Mouse (Mus musculus) stomach, embryonic 16.5 days (tissue): Measurements from ENCODE around the gene Olr1. TPM values are rescaled to one million over a fixed set of nuclear protein-coding genes. Genes with fewer than 3 reads are reported as not detected.
A peak's percentile ranks its signal among the peaks of the same experiment; 100 is the strongest.
"Not testable (repeated sequence)": the region's sequence is repeated elsewhere in the genome, so short reads cannot be mapped to it uniquely, and the experiment has no call there.

ENCODE experiments used
- ATAC-seq: fragments of 200-750 bp; cut with Nextera tagmentation; 2 replicates; pipeline ENCODE4 v1.8.0; 2017; ENCODE audit warnings: moderate number of reproducible peaks, moderate TSS enrichment; ENCODE audit not compliant: insufficient read depth, low FRiP score
- H3K27ac ChIP-seq: fragments of 300-500 bp; sonication (generic); 2 replicates; pipeline ENCODE4 v1.5.1; 2014; ENCODE audit warnings: low read length
- H3K27me3 ChIP-seq: fragments of 300-500 bp; sonication (generic); 2 replicates; pipeline ENCODE4 v1.6.1; 2014; ENCODE audit warnings: low read length, control low read depth, mixed read lengths; ENCODE audit not compliant: control insufficient read depth, insufficient read depth
- H3K36me3 ChIP-seq: fragments of 300-500 bp; sonication (generic); 2 replicates; pipeline ENCODE4 v1.6.1; 2014; ENCODE audit warnings: low read length; ENCODE audit not compliant: control insufficient read depth, insufficient read depth
- H3K4me1 ChIP-seq: fragments of 300-500 bp; sonication (generic); 2 replicates; pipeline ENCODE4 v1.6.1; 2014; ENCODE audit warnings: low read length, control low read depth, mixed read lengths; ENCODE audit not compliant: control insufficient read depth, insufficient read depth
- H3K4me2 ChIP-seq: fragments of 300-500 bp; sonication (generic); 2 replicates; pipeline ENCODE4 v1.6.1; 2014; ENCODE audit warnings: low read depth, low read length, mixed read lengths
- H3K4me3 ChIP-seq: fragments of 300-500 bp; sonication (generic); replicated peaks from 2 replicates; pipeline ENCODE4 v1.5.1; 2014; ENCODE audit warnings: mild to moderate bottlenecking, low read length
- H3K9ac ChIP-seq: fragments of 300-500 bp; sonication (generic); 2 replicates; pipeline ENCODE4 v1.6.1; 2014; ENCODE audit warnings: low read length
- H3K9me3 ChIP-seq: fragments of 300-500 bp; sonication (generic); replicated peaks from 2 replicates; pipeline ENCODE4 v1.6.1; 2016; ENCODE audit warnings: low read length, control low read depth; ENCODE audit not compliant: control insufficient read depth
- WGBS: fragments of 180-500 bp; shearing (Covaris S2); extraction: QIAGEN DNeasy Blood & Tissue Kit; methylation state at CpG from one replicate; pipeline ENCODE4 v1.1.7; 2014; 5-methylcytosine and 5-hydroxymethylcytosine counted together
- polyA plus RNA-seq: library from polyadenylated mRNA; unstranded; fragments of >200 nt; fragmentation: Nextera tagmentation; extraction: Ambion mirVana; gene quantifications from 2 replicates; pipeline ENCODE4 v1.2.1, GENCODE M21; 2015

Gene Olr1
- polyA plus RNA-seq, 1 experiment from 2014 or later, result 0.15 TPM

DNA sequence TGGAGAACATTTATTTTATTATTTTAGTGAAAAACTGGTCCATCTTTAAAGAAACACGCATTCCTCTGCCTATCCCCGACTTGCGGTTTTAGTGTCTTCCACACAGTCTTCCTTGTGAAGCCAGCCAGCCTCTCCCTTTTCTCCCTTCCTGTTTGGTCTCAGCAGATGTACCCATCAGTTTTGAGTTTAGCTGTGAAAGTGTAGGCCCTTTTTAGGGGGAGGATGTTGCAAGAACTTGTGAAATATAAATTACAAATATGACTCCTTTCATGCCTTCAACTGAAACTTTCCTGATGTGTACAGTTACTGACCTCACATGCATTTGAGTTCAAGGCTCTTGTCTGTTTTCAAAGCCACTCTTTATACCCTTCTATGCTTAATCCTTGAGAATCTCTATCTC is 8.1 kb upstream of the Olr1 start:
- H3K4me1 ChIP-seq, result peaks cover 17% of the 10 kb centered on the region
- no peak for ATAC-seq
- 74% methylated on average over 3 of the region's 3 CpGs for WGBS
- no peak overlapping the region for H3K27ac ChIP-seq
- no peak overlapping the region for H3K4me3 ChIP-seq
- H3K36me3 ChIP-seq, result no peaks in the 10 kb centered on the region
- no peak overlapping the region for H3K4me2 ChIP-seq
- no peak overlapping the region for H3K9ac ChIP-seq
- no peaks in the 10 kb centered on the region for H3K27me3 ChIP-seq
- no peaks in the 10 kb centered on the region for H3K9me3 ChIP-seq

DNA sequence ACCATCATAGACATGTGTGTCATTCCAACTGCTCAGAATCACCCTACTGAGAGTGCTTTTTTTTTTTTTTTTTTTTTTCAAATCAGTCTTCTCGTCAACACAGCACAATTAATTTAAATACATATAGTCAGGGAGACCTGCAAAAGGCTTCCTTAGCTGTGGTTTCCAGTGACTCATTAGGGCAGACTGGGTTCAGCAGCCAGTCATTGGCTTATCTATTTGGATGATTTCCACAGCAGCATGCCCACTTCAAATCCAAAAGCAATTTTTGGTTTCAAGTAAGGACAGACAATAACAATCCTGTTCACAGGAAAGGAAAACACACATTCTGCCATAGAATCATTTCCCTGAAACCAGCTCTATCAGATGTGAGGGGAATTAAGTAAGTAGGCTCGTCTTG is 7.4 kb upstream of the Olr1 start:
- Histone ChIP-seq H3K4me3 (no peak overlapping the region), H3K36me3 (no peaks in the 10 kb centered on the region), H3K27ac (peak overlapping the region; percentile 46; the same call in 1 of the 2 replicates), H3K27me3 (no peaks in the 10 kb centered on the region), H3K4me1 (peaks cover 17% of the 10 kb centered on the region), H3K9ac (no peak overlapping the region), H3K4me2 (no peak overlapping the region), H3K9me3 (no peaks in the 10 kb centered on the region)
- no peak for ATAC-seq
- WGBS, result 66% methylated on average over 2 of the region's 2 CpGs

DNA sequence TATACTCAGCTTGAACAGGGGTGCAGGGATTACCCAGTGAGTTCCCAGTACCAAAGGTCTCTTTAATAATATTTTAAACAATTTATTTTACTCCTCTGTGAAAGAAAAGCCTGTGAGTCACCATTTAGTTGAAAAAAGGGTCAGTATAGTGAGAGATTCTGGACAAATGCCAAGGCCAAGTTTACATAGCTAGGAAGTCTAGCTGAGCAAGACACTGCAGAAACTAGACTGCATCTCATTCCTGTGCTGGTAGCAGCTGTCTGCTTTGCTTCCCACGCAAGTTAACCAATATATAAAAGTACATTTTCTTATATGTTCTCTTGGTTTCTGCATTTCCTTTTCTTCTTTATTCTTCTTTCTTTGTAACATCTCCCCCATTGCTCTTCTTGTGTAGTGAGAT is 6.4 kb upstream of the Olr1 start:
- no peaks in the 10 kb centered on the region for H3K9me3 ChIP-seq
- ATAC-seq, result peak; percentile 89
- WGBS, result 16% methylated on average over 1 of the region's 1 CpGs
- no peaks in the 10 kb centered on the region for H3K36me3 ChIP-seq
- H3K4me1 ChIP-seq, result peaks cover 17% of the 10 kb centered on the region
- no peaks in the 10 kb centered on the region for H3K27me3 ChIP-seq
- no peak overlapping the region for H3K9ac ChIP-seq
- H3K4me2 ChIP-seq, result no peak overlapping the region; the same call in 1 of the 2 replicates
- H3K27ac ChIP-seq, result peak overlapping the region; percentile 66
- no peak overlapping the region for H3K4me3 ChIP-seq

DNA sequence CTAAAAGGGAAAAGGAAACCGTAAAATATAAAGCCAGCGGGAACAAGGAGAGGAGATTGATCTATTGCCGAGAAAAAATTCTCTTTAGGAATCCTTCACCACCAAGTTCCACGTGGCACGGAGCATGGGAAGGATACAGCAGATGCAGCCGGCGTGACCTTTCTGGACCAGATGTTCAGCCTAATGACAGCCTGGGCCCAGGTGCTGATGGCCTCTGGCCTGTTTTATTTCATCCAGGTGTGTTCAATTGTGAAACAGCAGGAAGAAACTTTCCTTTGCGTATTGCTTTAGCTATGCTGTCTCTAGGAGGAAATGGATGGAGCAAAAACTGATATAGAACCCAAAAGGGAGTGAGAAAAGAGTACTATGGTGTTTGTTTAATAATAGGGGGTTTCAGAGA is 5.9 kb upstream of the Olr1 start:
- Histone ChIP-seq H3K36me3 (no peaks in the 10 kb centered on the region), H3K4me3 (no peak overlapping the region), H3K27me3 (no peaks in the 10 kb centered on the region), H3K27ac (peak overlapping the region; percentile 66), H3K9me3 (no peaks in the 10 kb centered on the region), H3K4me2 (peak overlapping the region; percentile 9; the same call in 1 of the 2 replicates), H3K4me1 (peaks cover 17% of the 10 kb centered on the region), H3K9ac (no peak overlapping the region)
- 27% methylated on average over 8 of the region's 8 CpGs for WGBS
- ATAC-seq, result peak; percentile 35; the same call in 1 of the 2 replicates

DNA sequence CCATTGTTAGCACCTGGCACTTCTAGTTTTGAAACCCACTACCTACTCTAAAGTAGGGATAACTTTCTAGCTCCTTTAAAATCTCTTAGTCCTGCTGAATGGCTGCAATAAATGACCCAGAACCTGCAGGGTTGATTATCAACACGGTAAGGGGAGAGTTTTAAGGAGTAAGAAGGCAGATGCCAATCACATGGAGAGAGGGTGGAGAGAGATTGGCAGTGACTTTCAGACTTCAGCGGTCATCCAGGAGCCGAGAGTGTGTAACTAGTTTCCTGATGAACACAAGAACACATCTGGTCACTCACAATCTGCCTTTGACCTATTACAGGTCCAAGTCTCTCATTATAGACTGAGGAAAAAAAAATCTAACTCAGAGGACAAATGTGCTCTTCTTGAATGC is 5.4 kb upstream of the Olr1 start, which contains the start of gene Tmem52b:
Gene Tmem52b (plus strand): TSS at position 189 of the 400 bp plus-strand sequence.
- WGBS, result 58% methylated on average over 3 of the region's 3 CpGs
- no peaks in the 10 kb centered on the region for H3K9me3 ChIP-seq
- peak within 1 kb of the TSS; percentile 66 for H3K27ac ChIP-seq
- no peak within 1 kb of the TSS for H3K4me3 ChIP-seq
- H3K36me3 ChIP-seq, result no peaks in the 10 kb centered on the region
- H3K4me1 ChIP-seq, result peaks cover 17% of the 10 kb centered on the region
- H3K4me2 ChIP-seq, result peak within 1 kb of the TSS; percentile 9; the same call in 1 of the 2 replicates
- H3K9ac ChIP-seq, result no peak within 1 kb of the TSS
- no peaks in the 10 kb centered on the region for H3K27me3 ChIP-seq
- no peak for ATAC-seq

DNA sequence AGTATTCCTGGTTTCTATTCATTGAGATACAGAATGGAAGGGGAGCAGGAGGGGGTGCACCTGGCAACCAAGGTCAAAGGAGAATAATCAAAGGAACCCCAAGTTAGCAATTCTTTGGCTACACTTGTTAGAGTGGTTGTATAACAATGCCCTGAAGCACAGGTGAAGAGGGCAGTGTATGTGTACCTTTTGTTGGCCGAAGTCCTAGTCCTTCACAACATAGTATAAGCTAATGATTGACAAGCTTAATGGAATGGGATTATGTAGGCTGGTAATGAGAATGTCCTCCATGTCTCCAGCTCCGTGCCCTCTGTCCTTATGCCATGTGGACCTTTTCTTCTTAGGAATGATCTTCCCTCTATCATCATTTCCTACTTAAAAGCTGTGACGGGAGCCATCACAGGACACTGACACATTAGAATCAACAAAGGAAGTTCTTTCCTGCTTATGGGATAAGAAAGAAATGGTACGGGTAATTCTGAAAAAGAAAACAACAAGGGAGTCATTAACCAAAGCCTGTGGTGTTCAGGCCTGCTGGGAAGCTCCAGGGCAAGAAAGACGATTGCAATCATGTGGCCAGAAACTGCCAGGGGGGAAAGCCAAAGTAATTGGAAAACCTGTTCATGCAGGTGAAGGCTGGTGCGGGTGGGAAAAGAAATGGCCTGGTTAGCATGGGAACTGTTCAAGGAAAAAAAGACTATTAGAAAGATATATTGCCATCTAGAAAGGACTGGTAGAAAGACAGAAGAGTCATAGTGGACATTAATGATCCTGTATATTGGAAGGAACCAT is 3.4 kb upstream of the Olr1 start:
- no peak for ATAC-seq
- Histone ChIP-seq H3K4me1 (peaks cover 17% of the 10 kb centered on the region), H3K9me3 (no peaks in the 10 kb centered on the region), H3K9ac (no peak overlapping the region), H3K36me3 (no peaks in the 10 kb centered on the region), H3K27me3 (no peaks in the 10 kb centered on the region), H3K4me2 (no peak overlapping the region), H3K27ac (no peak overlapping the region), H3K4me3 (no peak overlapping the region)
- WGBS, result 67% methylated on average over 6 of the region's 6 CpGs

DNA sequence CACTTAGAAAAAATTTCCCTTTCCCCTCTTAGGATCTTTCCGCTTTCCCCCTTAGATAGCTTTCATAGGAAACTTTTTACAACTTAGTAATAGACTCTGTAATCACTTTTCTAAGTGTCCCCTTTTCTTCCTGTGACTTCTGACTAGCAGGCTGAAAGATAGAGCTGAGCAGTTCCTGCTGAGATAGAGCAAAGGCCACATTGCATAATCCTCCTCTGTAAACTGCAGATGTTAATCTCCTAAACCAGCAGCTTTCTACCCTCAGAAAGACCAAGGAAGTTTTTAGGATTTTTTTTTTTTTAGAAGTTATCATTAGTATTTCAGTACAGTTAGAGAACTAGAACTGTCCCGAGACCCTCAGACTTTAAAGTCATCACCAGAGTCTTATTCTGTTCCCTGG is 3.5 kb downstream of the Olr1 start:
- no peaks in the 10 kb centered on the region for H3K27me3 ChIP-seq
- ATAC-seq, result no peak
- no peaks in the 10 kb centered on the region for H3K4me1 ChIP-seq
- H3K9me3 ChIP-seq, result 0 out of 2 replicates have a peak, but pooled peaks cover 8% of the 10 kb centered on the region
- H3K9ac ChIP-seq, result no peak overlapping the region
- 80% methylated on average over 2 of the region's 2 CpGs for WGBS
- no peak overlapping the region for H3K4me2 ChIP-seq
- no peaks in the 10 kb centered on the region for H3K36me3 ChIP-seq
- no peak overlapping the region for H3K27ac ChIP-seq
- H3K4me3 ChIP-seq, result no peak overlapping the region

DNA sequence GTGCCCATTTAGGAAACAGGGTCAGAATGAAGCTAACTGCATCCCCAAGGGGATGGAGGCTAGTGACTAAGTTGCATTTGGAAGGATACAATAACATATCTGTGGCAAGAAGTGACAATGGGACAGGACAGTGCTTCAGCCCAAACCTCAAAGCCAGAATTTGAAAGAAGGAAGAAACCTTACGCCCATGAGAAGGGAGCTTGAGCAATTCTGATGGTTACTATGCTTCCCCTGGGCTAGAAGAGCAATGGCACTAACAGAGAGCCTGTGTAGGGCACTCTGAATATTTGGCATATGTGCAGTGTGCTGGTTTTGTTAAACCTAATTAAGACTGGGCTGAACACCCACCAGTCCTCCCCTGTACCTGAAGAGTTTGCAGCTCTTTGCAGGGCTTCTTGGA is 7.4 kb downstream of the Olr1 start:
- ATAC-seq, H3K4me3 ChIP-seq, H3K36me3 ChIP-seq, H3K9me3 ChIP-seq, H3K9ac ChIP-seq, H3K4me2 ChIP-seq, H3K27me3 ChIP-seq, H3K27ac ChIP-seq, H3K4me1 ChIP-seq: not testable (repeated sequence)
- 89% methylated on average over 1 of the region's 1 CpGs for WGBS

DNA sequence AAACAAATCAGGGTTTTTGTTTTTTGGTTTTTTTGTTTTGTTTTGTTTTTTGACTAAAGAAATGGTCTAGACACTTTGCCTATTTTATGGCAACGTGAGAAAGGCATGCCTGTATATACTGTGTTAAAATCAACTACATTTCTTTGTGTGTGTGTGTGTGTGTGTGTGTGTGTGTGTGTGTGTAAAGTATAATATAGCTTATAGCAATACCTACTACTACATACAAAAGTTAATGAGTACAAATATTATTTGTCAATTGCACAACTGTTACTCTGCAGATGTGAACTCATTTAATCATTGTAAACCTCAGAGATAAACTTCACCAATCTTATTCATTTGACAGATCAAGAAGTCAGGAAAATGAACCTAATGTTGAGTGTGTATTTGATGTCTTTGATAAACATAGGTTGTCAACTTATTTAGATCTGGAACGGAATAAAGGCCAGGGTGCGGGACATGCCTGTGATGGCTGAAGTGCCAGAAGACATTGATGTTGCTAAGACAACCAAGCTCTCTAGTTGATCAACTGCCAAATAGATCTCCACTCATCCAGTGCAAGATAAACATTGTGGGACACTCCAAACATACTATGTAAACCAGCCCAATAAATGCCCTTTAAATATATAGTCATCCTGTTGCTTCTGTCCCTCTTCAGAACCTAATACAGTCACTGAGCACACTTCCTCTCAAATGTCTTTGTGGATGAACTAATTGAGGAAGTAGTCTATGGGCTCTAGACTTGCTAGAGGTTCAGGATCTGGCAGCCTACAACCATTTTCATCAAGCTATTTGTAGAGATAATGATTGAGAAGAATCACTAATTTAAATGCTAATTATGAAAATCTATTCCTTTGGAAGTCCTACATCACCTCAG is 9.4 kb downstream of the Olr1 start:
- Histone ChIP-seq H3K27me3 (no peaks in the 10 kb centered on the region), H3K4me2 (no peak overlapping the region), H3K4me3 (no peak overlapping the region), H3K27ac (no peak overlapping the region), H3K9me3 (0 out of 2 replicates have a peak, but pooled peaks cover 3% of the 10 kb centered on the region), H3K36me3 (no peaks in the 10 kb centered on the region), H3K9ac (no peak overlapping the region), H3K4me1 (no peaks in the 10 kb centered on the region)
- ATAC-seq, result no peak
- 70% methylated on average over 3 of the region's 3 CpGs for WGBS
